Mouse (Mus musculus): ENCODE measurements at regions not wholly inside any gene's neighbourhood (a gene's known extent, or its start where the extent isn't known, plus 50 kb on each side); places are given as distances from the start of the nearest gene placed in this dataset.
"Not testable (repeated sequence)": the region's sequence is repeated elsewhere in the genome, so short reads cannot be mapped to it uniquely, and the experiment has no call there.

DNA sequence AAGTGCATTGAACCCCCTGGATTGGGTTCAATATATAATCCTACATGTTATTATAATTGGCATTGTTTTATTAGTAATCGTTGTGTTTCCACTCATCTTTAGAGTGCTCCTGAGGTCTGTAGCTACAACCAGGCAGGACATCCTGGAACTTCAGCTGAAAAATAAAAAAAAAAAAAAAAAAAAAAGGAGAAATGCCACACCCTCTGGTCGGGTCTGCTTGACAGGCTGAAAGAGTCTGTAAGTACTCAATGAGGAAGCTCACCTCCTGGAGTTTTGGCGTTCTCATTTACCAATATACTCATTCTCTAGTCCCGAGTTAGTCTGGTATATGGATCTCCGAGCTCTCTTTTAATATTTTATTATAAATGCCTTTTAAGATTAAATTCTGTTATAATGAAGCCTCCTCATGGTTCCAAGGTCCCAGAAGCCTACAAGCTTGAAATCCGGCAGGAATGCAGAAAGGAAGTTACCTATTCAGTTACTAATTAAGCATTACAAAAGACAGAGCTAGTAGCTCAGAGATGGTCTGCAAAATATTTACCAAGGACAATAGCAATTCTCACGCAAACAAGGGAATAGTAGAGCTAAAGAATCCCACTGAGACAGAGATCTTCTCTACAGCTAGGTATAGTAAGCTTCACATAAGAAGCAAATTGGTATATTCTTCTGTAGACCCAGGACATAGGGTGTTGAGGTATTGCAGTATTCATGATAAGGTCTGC lies 745.7 kb upstream of the Gm5150 start:
- TF ChIP-seq POLR2A (IDR thresholded peaks at IDR 0.05; ENCODE audit: borderline replicate concordance, extremely low read depth, insufficient read depth, insufficient read length, poor library complexity, severe bottlenecking) (no peak), CTCF (IDR thresholded peaks at IDR 0.05; ENCODE audit: borderline replicate concordance, extremely low read depth, insufficient read depth, insufficient read length) (no peak)
- DNase-seq (ENCODE audit: low read depth) = no peak

DNA sequence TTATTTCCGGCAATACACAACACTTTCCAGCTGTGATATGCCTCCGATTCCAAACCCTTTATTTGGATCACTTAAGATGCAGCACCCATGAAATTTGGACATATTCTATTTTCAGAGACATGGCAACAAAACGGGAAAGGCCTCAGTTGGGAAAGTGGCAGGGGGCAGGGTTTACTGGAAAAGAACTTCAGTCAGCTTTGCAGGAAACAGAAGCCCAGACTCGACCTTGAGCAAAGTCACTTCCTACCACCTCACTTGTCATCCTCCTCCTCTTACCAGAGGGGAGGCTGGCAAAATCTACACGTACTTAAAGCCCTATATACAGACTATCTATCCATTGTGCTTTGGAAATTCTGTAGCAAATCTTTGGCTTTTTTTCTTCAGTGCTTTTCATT lies 727.7 kb upstream of the Gm5150 start:
- TF ChIP-seq CTCF (IDR thresholded peaks at IDR 0.05; ENCODE audit: borderline replicate concordance, extremely low read depth, insufficient read depth, insufficient read length) (no peak), POLR2A (IDR thresholded peaks at IDR 0.05; ENCODE audit: borderline replicate concordance, extremely low read depth, insufficient read depth, insufficient read length, poor library complexity, severe bottlenecking) (no peak)
- DNase-seq (ENCODE audit: low read depth) = no peak

DNA sequence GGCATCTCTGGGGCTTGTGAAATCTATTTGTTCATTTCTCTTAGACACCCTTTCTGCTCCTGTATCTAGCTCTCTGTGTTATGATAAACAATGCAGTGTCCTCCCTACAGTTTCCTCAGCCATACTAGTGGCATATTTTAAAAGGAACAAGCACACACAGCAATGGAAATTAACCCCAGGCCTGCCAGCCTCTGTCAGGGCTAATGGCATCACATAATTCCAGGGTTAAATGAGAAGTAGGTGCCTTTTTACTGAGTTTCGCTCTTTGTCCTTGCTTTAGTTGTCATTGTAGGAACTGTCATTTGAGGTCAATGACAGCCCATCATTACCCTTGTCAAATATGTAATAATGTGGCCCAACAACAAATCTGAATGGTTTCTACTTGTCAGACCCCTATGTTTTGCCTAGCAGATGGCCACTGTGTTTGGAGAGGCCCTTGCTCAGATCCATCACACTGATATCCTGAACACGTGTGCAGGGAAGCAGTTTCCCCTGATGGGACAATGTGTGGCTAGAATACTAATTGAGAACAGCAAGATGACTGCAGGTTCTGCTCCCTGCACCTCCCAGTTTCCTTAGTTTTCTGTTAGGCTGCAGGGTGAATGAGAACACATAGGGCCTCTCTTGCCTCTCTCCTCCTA lies 727.2 kb upstream of the Gm5150 start:
- no peak for TF ChIP-seq POLR2A (IDR thresholded peaks at IDR 0.05; ENCODE audit: borderline replicate concordance, extremely low read depth, insufficient read depth, insufficient read length, poor library complexity, severe bottlenecking)
- TF ChIP-seq CTCF (IDR thresholded peaks at IDR 0.05; ENCODE audit: borderline replicate concordance, extremely low read depth, insufficient read depth, insufficient read length) = no peak
- peak; percentile 84 for DNase-seq (ENCODE audit: low read depth)

DNA sequence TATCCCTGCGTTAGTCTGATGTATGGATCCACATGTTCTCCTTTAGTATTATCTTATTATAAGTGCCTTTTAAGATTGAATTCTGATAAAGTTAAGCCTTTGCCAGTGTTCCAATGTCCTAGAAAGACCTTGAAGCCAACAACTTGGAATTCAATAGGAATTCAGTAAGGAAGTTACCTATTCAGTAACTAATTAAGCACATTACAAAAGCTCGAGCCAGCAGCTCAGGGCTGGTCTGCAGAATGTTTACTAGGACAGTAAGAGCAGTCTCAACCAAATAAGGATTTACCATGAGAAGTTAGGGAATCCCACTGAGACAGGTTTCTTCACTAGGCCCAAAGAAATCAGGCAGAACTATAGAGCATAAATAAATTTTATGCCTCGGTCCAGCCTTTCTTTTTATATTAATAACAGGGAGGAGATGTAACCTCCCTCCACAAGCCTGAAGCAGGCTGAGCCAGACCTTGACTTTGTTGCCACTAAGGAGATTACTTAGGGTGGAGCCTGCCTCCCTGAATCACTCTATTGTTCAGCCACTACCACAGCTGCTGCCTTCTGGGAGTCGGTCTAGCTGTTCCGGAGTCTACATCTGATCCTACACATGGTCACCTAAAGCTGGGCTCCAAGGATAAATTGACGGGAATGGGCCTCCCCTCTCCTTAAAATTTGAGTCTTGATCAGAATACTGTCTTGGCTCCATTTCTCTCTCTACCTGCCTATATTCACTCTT lies 718.3 kb upstream of the Gm5150 start:
- not testable (repeated sequence) for DNase-seq (ENCODE audit: low read depth)

DNA sequence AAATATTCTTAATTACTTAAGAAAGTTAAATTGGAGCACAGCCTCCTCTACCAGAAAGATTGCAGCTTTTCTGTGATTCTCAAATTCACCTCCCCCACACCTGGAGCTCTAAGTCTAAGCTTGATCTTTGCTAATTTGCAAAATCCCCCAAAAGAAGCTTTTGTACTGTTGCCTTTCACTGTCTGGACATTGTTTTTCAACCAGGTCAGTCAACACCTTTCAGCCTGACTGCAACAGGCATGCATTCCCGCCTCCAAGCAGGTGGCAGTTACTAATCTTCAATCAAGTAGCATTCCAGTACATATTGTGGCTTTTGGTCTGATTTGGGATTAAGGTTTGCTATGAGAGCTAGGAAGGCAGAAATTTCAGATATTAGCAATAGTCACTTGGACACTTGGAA lies 717.4 kb upstream of the Gm5150 start:
- DNase-seq (ENCODE audit: low read depth) = no peak
- TF ChIP-seq POLR2A (IDR thresholded peaks at IDR 0.05; ENCODE audit: borderline replicate concordance, extremely low read depth, insufficient read depth, insufficient read length, poor library complexity, severe bottlenecking) = no peak
- no peak for TF ChIP-seq CTCF (IDR thresholded peaks at IDR 0.05; ENCODE audit: borderline replicate concordance, extremely low read depth, insufficient read depth, insufficient read length)

DNA sequence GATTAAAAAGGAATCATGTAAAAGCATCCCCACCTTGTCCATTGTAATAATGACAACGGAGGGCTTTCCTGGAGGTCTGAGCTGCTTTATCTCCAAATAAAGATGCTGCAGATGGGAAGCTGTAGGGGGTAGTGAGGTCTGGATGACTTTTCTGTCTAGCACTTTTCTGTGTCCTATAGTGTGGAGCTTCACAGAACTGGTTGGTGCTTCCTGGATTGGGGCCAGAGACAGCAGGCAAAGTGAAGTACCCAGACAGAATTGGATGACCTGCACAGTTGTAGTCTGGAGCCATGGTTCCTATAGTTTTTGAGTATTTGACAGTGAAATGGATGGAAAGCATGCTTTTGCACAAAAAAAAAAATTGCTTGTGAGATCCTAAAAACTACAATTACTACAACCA lies 684.7 kb upstream of the Gm5150 start:
- peak; percentile 20 for DNase-seq (ENCODE audit: low read depth)
- no peak for TF ChIP-seq CTCF (IDR thresholded peaks at IDR 0.05; ENCODE audit: borderline replicate concordance, extremely low read depth, insufficient read depth, insufficient read length)
- no peak for TF ChIP-seq POLR2A (IDR thresholded peaks at IDR 0.05; ENCODE audit: borderline replicate concordance, extremely low read depth, insufficient read depth, insufficient read length, poor library complexity, severe bottlenecking)

DNA sequence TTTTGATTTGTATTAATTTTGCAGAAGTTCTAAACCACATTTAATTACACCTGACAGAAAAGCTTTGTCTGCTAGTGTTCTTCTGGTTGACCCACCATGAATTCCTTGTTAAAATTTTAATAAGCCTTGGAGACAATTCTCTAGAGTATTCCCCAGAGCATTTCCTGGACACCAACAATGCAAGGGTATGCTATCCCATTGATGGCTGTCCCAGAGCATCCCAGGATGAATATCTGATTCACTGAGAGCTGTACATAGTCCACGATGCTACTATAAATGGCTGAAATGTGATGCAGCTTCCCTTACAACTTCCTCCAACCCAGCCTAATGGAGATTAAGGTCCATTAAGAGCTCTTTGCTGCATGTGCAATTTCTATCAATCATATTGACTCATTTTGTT lies 682.7 kb upstream of the Gm5150 start:
- DNase-seq (ENCODE audit: low read depth) = peak; percentile 1
- TF ChIP-seq POLR2A (IDR thresholded peaks at IDR 0.05; ENCODE audit: borderline replicate concordance, extremely low read depth, insufficient read depth, insufficient read length, poor library complexity, severe bottlenecking) = no peak
- TF ChIP-seq CTCF (IDR thresholded peaks at IDR 0.05; ENCODE audit: borderline replicate concordance, extremely low read depth, insufficient read depth, insufficient read length) = no peak

DNA sequence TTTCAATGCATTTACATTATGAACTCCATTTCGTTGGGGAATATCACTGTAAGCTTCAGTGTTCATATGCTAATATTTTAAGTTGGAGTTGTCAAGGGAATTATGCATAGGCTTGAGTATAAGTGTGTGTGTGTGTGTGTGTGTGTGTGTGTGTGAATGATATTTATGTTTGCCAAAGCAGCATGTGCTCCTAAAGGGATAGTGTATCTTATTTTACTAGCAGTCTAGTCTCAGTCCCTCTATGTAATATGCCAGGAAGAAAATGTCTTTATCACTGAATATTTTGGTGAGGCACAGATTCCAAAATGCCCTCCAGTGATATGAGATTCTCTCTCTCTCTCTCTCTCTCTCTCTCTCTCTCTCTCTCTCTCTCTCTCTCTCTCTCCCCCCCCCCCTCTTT lies 651.3 kb upstream of the Gm5150 start:
- no peak for TF ChIP-seq CTCF (IDR thresholded peaks at IDR 0.05; ENCODE audit: borderline replicate concordance, extremely low read depth, insufficient read depth, insufficient read length)
- no peak for TF ChIP-seq POLR2A (IDR thresholded peaks at IDR 0.05; ENCODE audit: borderline replicate concordance, extremely low read depth, insufficient read depth, insufficient read length, poor library complexity, severe bottlenecking)
- no peak for DNase-seq (ENCODE audit: low read depth)

Measured in brain, embryonic 14.5 days (tissue).